Mouse (Mus musculus) monocyte, adult 2 months (primary cell): Measurements from ENCODE around the gene Pih1d1.
A peak's percentile ranks its signal among the peaks of the same experiment; 100 is the strongest.

Experiments used
- DNase-seq, 2 experiments: peaks; one replicate each; pipeline ENCODE4 v3.0.0; 2022; ENCODE audit warnings: low spot score in 2 of 2, low read depth in 1 of 2

The Pih1d1 gene

GRCm38 (mm10) chr7:45191803-45192363 is 37.8 kb downstream of the Pih1d1 start:
- DNase-seq, result no peak

GRCm38 (mm10) chr7:45192585-45193310 is 38.6 kb downstream of the Pih1d1 start:
- no peak for DNase-seq

GRCm38 (mm10) chr7:45193406-45193805 is 39.3 kb downstream of the Pih1d1 start:
- no peak for DNase-seq

- no peak for DNase-seq
Observed at GRCm38 (mm10) chr7:45193871-45194785, 40.0 kb downstream of the Pih1d1 start.

- DNase-seq, result no peak
Observed at GRCm38 (mm10) chr7:45195341-45196175, 41.5 kb downstream of the Pih1d1 start.

- DNase-seq, result no peak
Observed at GRCm38 (mm10) chr7:45196176-45196535, 42.1 kb downstream of the Pih1d1 start.

- DNase-seq, result no peak
Observed at GRCm38 (mm10) chr7:45196994-45197393, 42.9 kb downstream of the Pih1d1 start.

- DNase-seq, result peak in 1 of 2 experiments; percentile 47
Observed at GRCm38 (mm10) chr7:45198435-45198834, 44.3 kb downstream of the Pih1d1 start.

- DNase-seq, result no peak
Observed at GRCm38 (mm10) chr7:45198961-45199360, 44.9 kb downstream of the Pih1d1 start.

- DNase-seq, result no peak
Observed at GRCm38 (mm10) chr7:45202654-45203053, 48.6 kb downstream of the Pih1d1 start.

- peak; percentile 44 to 50 for DNase-seq
Observed at GRCm38 (mm10) chr7:45204380-45205143, 50.5 kb downstream of the Pih1d1 start, which contains the start of gene Ccdc155. Ccdc155 (minus strand) TSS chr7:45204892.

GRCm38 (mm10) chr7:45208260-45208659 is 54.2 kb downstream of the Pih1d1 start:
- no peak for DNase-seq
